Mouse (Mus musculus) kidney, postnatal 25 days (tissue): ENCODE results near the gene Vmn1r4.

Experiments used
- DNase-seq, 2 experiments: peaks; one replicate each; pipeline ENCODE4 v3.0.0; 2021; ENCODE audit warnings: mixed read lengths in 2 of 2

Vmn1r4 gene

GRCm38 (mm10) chr6:56923726-56924707, at the start of gene Vmn1r4, which contains the start of gene Nt5c3:
Gene Vmn1r4 (plus strand): TSS chr6:56924015.
Gene Nt5c3 (minus strand): TSS chr6:56923932.
- DNase-seq: peak; percentile 95 to 96

- DNase-seq: no peak
These were observed 46.9 kb upstream of the Vmn1r4 start for GRCm38 (mm10) chr6:56876870-56877269.

- no peak for DNase-seq
These were observed 45.8 kb upstream of the Vmn1r4 start for GRCm38 (mm10) chr6:56877985-56878384.

- no peak for DNase-seq
These were observed 44.4 kb upstream of the Vmn1r4 start for GRCm38 (mm10) chr6:56879352-56879955.

- no peak for DNase-seq
These were observed 35.3 kb upstream of the Vmn1r4 start for GRCm38 (mm10) chr6:56888561-56888960.

- DNase-seq: no peak
These were observed 33.1 kb upstream of the Vmn1r4 start for GRCm38 (mm10) chr6:56890762-56891161.

GRCm38 (mm10) chr6:56899601-56900000, 24.2 kb upstream of the Vmn1r4 start:
- no peak for DNase-seq

GRCm38 (mm10) chr6:56901336-56901735, 22.5 kb upstream of the Vmn1r4 start:
- no peak for DNase-seq

GRCm38 (mm10) chr6:56901824-56902386, 21.9 kb upstream of the Vmn1r4 start:
- DNase-seq: peak; percentile 74 to 88

GRCm38 (mm10) chr6:56902606-56903520, 21.0 kb upstream of the Vmn1r4 start:
- no peak for DNase-seq

GRCm38 (mm10) chr6:56903831-56904230, 20.0 kb upstream of the Vmn1r4 start:
- peak; percentile 23 to 44 for DNase-seq

GRCm38 (mm10) chr6:56904330-56904729, 19.5 kb upstream of the Vmn1r4 start:
- DNase-seq: no peak

- no peak for DNase-seq
These were observed 18.8 kb upstream of the Vmn1r4 start for GRCm38 (mm10) chr6:56904982-56905381.

GRCm38 (mm10) chr6:56905486-56905885, 18.3 kb upstream of the Vmn1r4 start:
- no peak for DNase-seq

GRCm38 (mm10) chr6:56906121-56906846, 17.5 kb upstream of the Vmn1r4 start:
- peak; percentile 66 to 86 for DNase-seq

- no peak for DNase-seq
These were observed 15.8 kb upstream of the Vmn1r4 start for GRCm38 (mm10) chr6:56907973-56908372.

- no peak for DNase-seq
These were observed 15.4 kb upstream of the Vmn1r4 start for GRCm38 (mm10) chr6:56908397-56908796.

GRCm38 (mm10) chr6:56908912-56909311, 14.9 kb upstream of the Vmn1r4 start:
- DNase-seq: peak; percentile 71 to 80

- DNase-seq: no peak
These were observed 12.9 kb upstream of the Vmn1r4 start for GRCm38 (mm10) chr6:56910910-56911309.

GRCm38 (mm10) chr6:56913092-56913858, 10.5 kb upstream of the Vmn1r4 start:
- no peak for DNase-seq

- no peak for DNase-seq
These were observed 7.5 kb upstream of the Vmn1r4 start for GRCm38 (mm10) chr6:56916279-56916678.
